38 mouse cellular contexts compared by ENCODE assay signal in genomic region chr10:63431221-63431736, GRCm38 (mm10). TPM values are rescaled to one million over a fixed set of nuclear protein-coding genes. Genes with fewer than 3 reads are reported as not detected.
A peak's percentile ranks its signal among the peaks of the same experiment; 100 is the strongest.
DNase-seq lines count a peak whose midpoint lies in the region; ATAC-seq and TF ChIP-seq lines count a peak whose summit lies in the region.
"Had no signal": no experiment of that assay in that cellular context is flagged by ENCODE, and none has a peak within 500 bp of the region (broad histone marks: within the 10 kb centered on the region; RNA-seq: fewer than 3 reads in every experiment).

No protein-coding gene starts in this region.

- TF ChIP-seq POLR2A in testis, adult 2 months (IDR thresholded peaks at IDR 0.05; ENCODE audit: control insufficient read depth, low read depth, low read length) = no peak

- no peaks in the 10 kb centered on the region for H3K4me1 ChIP-seq in intestine, postnatal 0 days (replicated peaks; ENCODE audit: control insufficient read depth, insufficient read depth, low read length)
- H3K4me1 ChIP-seq in intestine, embryonic 16.5 days (ENCODE audit: control insufficient read depth, insufficient read depth, low read length) = no peaks in the 10 kb centered on the region
- peaks cover 11% of the 10 kb centered on the region for H3K4me1 ChIP-seq in testis, adult 2 months (ENCODE audit: control insufficient read depth, insufficient read depth, low read length)
- H3K4me1 ChIP-seq: heart, embryonic 12.5 days had no signal

- WGBS in intestine, postnatal 0 days = 92% methylated on average over 7 of the region's 7 CpGs
- WGBS in intestine, embryonic 16.5 days = 91% methylated on average over 7 of the region's 7 CpGs

- no peak for ATAC-seq in intestine, postnatal 0 days
- ATAC-seq in intestine, embryonic 16.5 days = no peak
- ATAC-seq: activated CD4-positive, CD25-positive, alpha-beta regulatory T cell, adult 4 months; forebrain, embryonic 13.5 days; liver, embryonic 12.5 days; liver, postnatal 0 days; midbrain, embryonic 15.5 days had no signal

- peak; percentile 17; the same call in 1 of the 2 replicates for TF ChIP-seq CTCF in intestine, postnatal 0 days (IDR thresholded peaks at IDR 0.05; ENCODE audit: low read depth)
- TF ChIP-seq CTCF in testis, adult 2 months (IDR thresholded peaks at IDR 0.05; ENCODE audit: control insufficient read depth, insufficient read depth, insufficient replicate concordance, low read depth, low read length) = no peak

- no peak overlapping the region for H3K4me2 ChIP-seq in intestine, postnatal 0 days (replicated peaks; ENCODE audit: low read depth)
- H3K4me2 ChIP-seq in intestine, embryonic 16.5 days (ENCODE audit: low read depth, low read length) = no peak overlapping the region
- H3K4me2 ChIP-seq: embryonic facial prominence, embryonic 15.5 days; forebrain, embryonic 13.5 days; heart, embryonic 12.5 days; hindbrain, embryonic 15.5 days; midbrain, embryonic 15.5 days; neural tube, embryonic 13.5 days had no signal

- DNase-seq in cerebellum, adult 9-11 months = peak; percentile 28
- no peak for DNase-seq in cerebellum, postnatal 25 days
- no peak for DNase-seq in testis, postnatal 10 days (ENCODE audit: low spot score)
- DNase-seq in testis, postnatal 14 days (ENCODE audit: low spot score) = peak; percentile 54
- no peak for DNase-seq in kidney, postnatal 4 days
- DNase-seq: adrenal gland, adult 2 months; adrenal gland, postnatal 36 days; cerebellum, adult 18-20 months; cerebellum, postnatal 14 days; gastrocnemius, postnatal 14 days; kidney, adult 9 months; kidney, postnatal 14 days; left cerebral cortex, postnatal 4 days; liver, postnatal 0 days; lung, postnatal 10 days; thymus, adult 18-20 months; thymus, postnatal 4 days had no signal

- no peaks in the 10 kb centered on the region for H3K36me3 ChIP-seq in intestine, postnatal 0 days (ENCODE audit: control insufficient read depth, insufficient read depth)
- H3K36me3 ChIP-seq in intestine, embryonic 16.5 days (ENCODE audit: control insufficient read depth, insufficient read depth, low read length) = no peaks in the 10 kb centered on the region
- H3K36me3 ChIP-seq in testis, adult 2 months (ENCODE audit: control insufficient read depth, insufficient read depth, low read length) = no peaks in the 10 kb centered on the region
- H3K36me3 ChIP-seq: embryonic facial prominence, embryonic 10.5 days; embryonic facial prominence, embryonic 15.5 days; heart, embryonic 12.5 days; hindbrain, embryonic 15.5 days; liver, embryonic 12.5 days; midbrain, embryonic 10.5 days; midbrain, embryonic 15.5 days; neural tube, embryonic 13.5 days had no signal

- no peak overlapping the region for H3K27ac ChIP-seq in intestine, postnatal 0 days (ENCODE audit: low read depth, low read length)
- no peak overlapping the region for H3K27ac ChIP-seq in intestine, embryonic 16.5 days (ENCODE audit: low read length)
- H3K27ac ChIP-seq in testis, adult 2 months (ENCODE audit: control insufficient read depth, insufficient read depth, low read depth, low read length) = peak overlapping the region; percentile 45; the same call in 1 of the 2 replicates
- H3K27ac ChIP-seq: embryonic facial prominence, embryonic 10.5 days; embryonic facial prominence, embryonic 15.5 days; forebrain, embryonic 13.5 days; hindbrain, embryonic 15.5 days; layer of hippocampus, adult 2 months; liver, embryonic 12.5 days; midbrain, embryonic 10.5 days; midbrain, embryonic 15.5 days; neural tube, embryonic 13.5 days had no signal

- no peaks in the 10 kb centered on the region for H3K27me3 ChIP-seq in intestine, postnatal 0 days (replicated peaks; ENCODE audit: control insufficient read depth, insufficient read depth, low read length)
- no peaks in the 10 kb centered on the region for H3K27me3 ChIP-seq in intestine, embryonic 16.5 days (replicated peaks; ENCODE audit: control insufficient read depth, insufficient read depth, low read length)
- no peaks in the 10 kb centered on the region for H3K27me3 ChIP-seq in testis, adult 2 months (ENCODE audit: control insufficient read depth, insufficient read depth, low read length)
- H3K27me3 ChIP-seq: CH12.LX; embryonic facial prominence, embryonic 15.5 days; forebrain, embryonic 13.5 days; heart, embryonic 12.5 days; hindbrain, embryonic 15.5 days; liver, embryonic 12.5 days; midbrain, embryonic 15.5 days; neural tube, embryonic 13.5 days had no signal

- H3K4me3 ChIP-seq in intestine, postnatal 0 days (ENCODE audit: low read depth, low read length) = no peak overlapping the region
- H3K4me3 ChIP-seq in intestine, embryonic 16.5 days (ENCODE audit: low read length) = no peak overlapping the region
- peak overlapping the region; percentile 86 for H3K4me3 ChIP-seq in testis, adult 2 months (ENCODE audit: control insufficient read depth, low read depth, low read length)
- H3K4me3 ChIP-seq: embryonic facial prominence, embryonic 10.5 days; embryonic facial prominence, embryonic 15.5 days; forebrain, embryonic 13.5 days; heart, embryonic 12.5 days; hindbrain, embryonic 15.5 days; layer of hippocampus, adult 2 months; liver, embryonic 12.5 days; midbrain, embryonic 10.5 days; midbrain, embryonic 15.5 days; neural tube, embryonic 13.5 days had no signal

- H3K9me3 ChIP-seq in intestine, postnatal 0 days (ENCODE audit: control insufficient read depth) = no peaks in the 10 kb centered on the region
- no peaks in the 10 kb centered on the region for H3K9me3 ChIP-seq in intestine, embryonic 16.5 days (ENCODE audit: control insufficient read depth, low read length)
- H3K9me3 ChIP-seq: embryonic facial prominence, embryonic 10.5 days; embryonic facial prominence, embryonic 15.5 days; forebrain, embryonic 13.5 days; heart, embryonic 12.5 days; hindbrain, embryonic 15.5 days; liver, embryonic 12.5 days; midbrain, embryonic 10.5 days; midbrain, embryonic 15.5 days; neural tube, embryonic 13.5 days had no signal

- no peak overlapping the region for H3K9ac ChIP-seq in intestine, postnatal 0 days (ENCODE audit: low read depth, low read length)
- H3K9ac ChIP-seq in intestine, embryonic 16.5 days (ENCODE audit: low read depth, low read length) = no peak overlapping the region
- H3K9ac ChIP-seq: embryonic facial prominence, embryonic 15.5 days; forebrain, embryonic 13.5 days; heart, embryonic 12.5 days; hindbrain, embryonic 15.5 days; liver, embryonic 12.5 days; liver, postnatal 0 days; midbrain, embryonic 15.5 days; neural tube, embryonic 13.5 days had no signal

RNA-seq across cellular contexts. Expression of gene Ctnna3, which starts 1.4 kb away (rescaled TPM):
- 0.33 and 0.55 TPM in 2 replicates for polyA plus RNA-seq in intestine, postnatal 0 days (2015; fragmentation: Nextera tagmentation; extraction: Ambion mirVana)
- 0.77 and 0.89 TPM in 2 replicates for polyA plus RNA-seq in intestine, embryonic 16.5 days (2015; fragmentation: Nextera tagmentation; extraction: Ambion mirVana)
- polyA plus RNA-seq in testis, adult 2 months (2012; rRNA removed) = 35.0 and 38.9 TPM in 2 replicates
- polyA plus RNA-seq: adrenal gland, adult 2 months; liver, postnatal 0 days had no signal

RNA-seq across cellular contexts. Expression of gene Gm7075, which starts 9.7 kb away (rescaled TPM):
- polyA plus RNA-seq in intestine, postnatal 0 days (2015; fragmentation: Nextera tagmentation; extraction: Ambion mirVana) = not detected in 2 replicates
- not detected in 2 replicates for polyA plus RNA-seq in intestine, embryonic 16.5 days (2015; fragmentation: Nextera tagmentation; extraction: Ambion mirVana)
- polyA plus RNA-seq in testis, adult 2 months (2012; rRNA removed) = 0.88 TPM in 1 of 2 replicates, not detected in the other
- polyA plus RNA-seq: activated CD4-positive, CD25-positive, alpha-beta regulatory T cell, adult 4 months; adrenal gland, adult 2 months; brain, embryonic 14.5 days; C2C12; embryonic facial prominence, embryonic 10.5 days; embryonic facial prominence, embryonic 15.5 days; forebrain, embryonic 13.5 days; heart, embryonic 12.5 days; heart, postnatal 0 days; hindbrain, embryonic 15.5 days; intestine, embryonic 14.5 days; liver, embryonic 12.5 days; liver, postnatal 0 days; midbrain, embryonic 10.5 days; midbrain, embryonic 15.5 days; myocyte; neural tube, embryonic 13.5 days; stomach, embryonic 14.5 days had no signal

RNA-seq across cellular contexts. Expression of gene Dnajc12, which starts 49.0 kb away (rescaled TPM):
- polyA plus RNA-seq in intestine, postnatal 0 days (2015; fragmentation: Nextera tagmentation; extraction: Ambion mirVana) = 5.3 and 6.4 TPM in 2 replicates
- polyA plus RNA-seq in intestine, embryonic 16.5 days (2015; fragmentation: Nextera tagmentation; extraction: Ambion mirVana) = 6.8 TPM in 2 replicates
- polyA plus RNA-seq in testis, adult 2 months (2012; rRNA removed) = 1.6 and 1.7 TPM in 2 replicates

RNA-seq across cellular contexts. Expression of gene Sirt1, which starts 49.8 kb away (rescaled TPM):
- polyA plus RNA-seq in intestine, postnatal 0 days (2015; fragmentation: Nextera tagmentation; extraction: Ambion mirVana) = 3.9 and 5.2 TPM in 2 replicates
- polyA plus RNA-seq in intestine, embryonic 16.5 days (2015; fragmentation: Nextera tagmentation; extraction: Ambion mirVana) = 2.2 and 3.3 TPM in 2 replicates
- polyA plus RNA-seq in testis, adult 2 months (2012; rRNA removed) = 5.8 and 7.0 TPM in 2 replicates

Comparison
In these comparisons a context has a peak if more than half of its experiments do, and no peak if none do; other contexts are left out.
1. DNase-seq: peak in cerebellum, adult 9-11 months (single experiment) and testis, postnatal 14 days (single experiment); none in cerebellum, postnatal 25 days (0 of 2), testis, postnatal 10 days (single experiment) and kidney, postnatal 4 days (0 of 2).
2. RNA of gene Ctnna3, which starts 1.4 kb away (polyA plus RNA-seq): 35.0 to 38.9 TPM in testis, adult 2 months; 0.77 to 0.89 TPM in intestine, embryonic 16.5 days and 0.33 to 0.55 TPM in intestine, postnatal 0 days; every median in the first group is over 10 times any median in the second.